Mouse (Mus musculus): ENCODE results near the gene Popdc2. TPM values are rescaled to one million over a fixed set of nuclear protein-coding genes. Genes with fewer than 3 reads are reported as not detected.

Popdc2 gene
- total RNA-seq, 2 experiments from 2014 or later: 2.1 to 2.8 TPM

- DNase-seq (ENCODE audit: low spot score in 2 of 2): no peak
Measured at GRCm38 (mm10) chr16:38354185-38354913, 7.7 kb upstream of the Popdc2 start.

DNA sequence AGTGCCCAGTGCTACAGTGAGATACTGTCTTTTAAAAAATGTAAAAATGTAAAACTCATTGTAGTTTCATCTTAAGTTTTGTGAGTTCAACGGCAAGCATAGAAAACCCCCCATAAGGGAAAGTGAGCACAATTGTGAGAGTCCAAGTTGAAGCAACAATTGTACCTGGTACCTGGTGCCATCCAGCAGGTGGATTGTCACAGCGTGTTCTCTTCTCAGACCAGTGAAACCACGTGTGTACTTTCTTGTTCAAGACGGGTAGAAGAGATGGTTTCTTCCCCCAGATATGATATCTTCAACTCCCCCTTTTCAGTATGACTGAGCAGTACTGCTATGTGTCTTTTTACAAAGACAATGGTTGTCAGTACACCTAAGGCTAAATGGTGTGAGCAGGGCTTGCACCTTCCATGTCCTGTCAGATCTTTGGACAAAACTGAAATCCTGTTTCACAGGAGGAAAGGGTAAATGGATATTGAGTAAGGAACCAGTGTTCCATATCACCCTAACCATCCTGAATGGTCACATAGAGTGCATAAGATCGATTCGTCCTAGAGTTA lies 3.7 kb upstream of the Popdc2 start:
- no peak for DNase-seq (ENCODE audit: low spot score in 2 of 2)

DNA sequence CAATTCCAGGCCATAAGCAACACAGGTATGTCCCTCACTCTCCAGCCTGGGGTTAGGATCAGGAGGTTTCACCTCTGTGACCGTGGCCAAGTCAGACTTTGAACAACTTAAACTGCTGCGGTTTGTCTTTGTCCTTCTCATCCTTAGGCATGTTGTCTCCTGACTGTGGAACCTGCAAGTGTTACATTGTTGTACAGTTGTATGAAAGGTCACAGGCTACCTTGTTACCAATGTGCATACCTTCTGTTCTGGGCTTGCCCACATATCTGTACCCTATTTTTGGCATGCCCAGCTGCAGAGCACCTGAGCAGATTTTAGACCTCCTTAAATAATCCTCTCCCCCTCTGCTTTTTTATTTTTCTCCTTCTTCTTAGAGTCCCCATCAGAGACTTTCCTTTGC lies 2.8 kb upstream of the Popdc2 start:
- no peak for DNase-seq (ENCODE audit: low spot score in 2 of 2)

DNA sequence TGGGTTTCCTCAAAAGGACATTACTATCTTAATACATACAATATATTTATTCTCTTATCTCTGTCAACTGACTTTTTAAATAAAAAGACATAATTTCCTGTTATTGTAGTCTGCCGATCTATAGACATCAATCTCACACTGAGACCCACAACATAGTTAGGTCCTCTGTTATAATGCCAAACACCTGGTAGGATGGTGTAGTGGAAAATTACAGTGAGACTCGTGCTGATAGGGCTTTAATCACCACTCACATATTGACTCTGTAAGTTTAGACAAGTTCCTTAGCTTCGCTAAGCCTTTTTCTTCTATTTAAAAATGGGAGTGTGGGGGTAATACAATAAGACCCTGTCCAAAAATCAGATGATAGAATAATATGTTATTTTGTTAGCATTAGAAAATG lies 2.2 kb upstream of the Popdc2 start:
- no peak for DNase-seq (ENCODE audit: low spot score in 2 of 2)

DNA sequence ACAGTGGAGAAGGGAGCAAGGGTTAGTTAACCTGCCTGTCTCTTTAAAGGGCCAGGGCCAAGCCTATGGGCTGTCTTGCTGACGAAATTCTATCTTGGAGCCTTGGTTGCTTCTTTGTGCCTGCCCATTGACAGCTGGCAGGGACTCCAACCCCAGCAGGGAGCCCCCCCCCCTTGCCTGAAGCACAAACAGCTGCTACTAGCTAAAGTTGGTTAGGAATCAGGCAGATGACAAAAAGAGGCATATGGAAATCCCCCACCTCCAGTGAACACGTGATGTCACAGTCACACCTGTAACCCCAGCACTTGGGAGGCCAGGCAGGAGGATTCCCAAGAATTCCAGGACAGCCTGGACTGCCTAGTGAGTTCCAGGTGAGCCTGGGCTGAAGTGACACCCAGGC lies 1.7 kb upstream of the Popdc2 start:
- no peak for DNase-seq (ENCODE audit: low spot score in 2 of 2)

DNA sequence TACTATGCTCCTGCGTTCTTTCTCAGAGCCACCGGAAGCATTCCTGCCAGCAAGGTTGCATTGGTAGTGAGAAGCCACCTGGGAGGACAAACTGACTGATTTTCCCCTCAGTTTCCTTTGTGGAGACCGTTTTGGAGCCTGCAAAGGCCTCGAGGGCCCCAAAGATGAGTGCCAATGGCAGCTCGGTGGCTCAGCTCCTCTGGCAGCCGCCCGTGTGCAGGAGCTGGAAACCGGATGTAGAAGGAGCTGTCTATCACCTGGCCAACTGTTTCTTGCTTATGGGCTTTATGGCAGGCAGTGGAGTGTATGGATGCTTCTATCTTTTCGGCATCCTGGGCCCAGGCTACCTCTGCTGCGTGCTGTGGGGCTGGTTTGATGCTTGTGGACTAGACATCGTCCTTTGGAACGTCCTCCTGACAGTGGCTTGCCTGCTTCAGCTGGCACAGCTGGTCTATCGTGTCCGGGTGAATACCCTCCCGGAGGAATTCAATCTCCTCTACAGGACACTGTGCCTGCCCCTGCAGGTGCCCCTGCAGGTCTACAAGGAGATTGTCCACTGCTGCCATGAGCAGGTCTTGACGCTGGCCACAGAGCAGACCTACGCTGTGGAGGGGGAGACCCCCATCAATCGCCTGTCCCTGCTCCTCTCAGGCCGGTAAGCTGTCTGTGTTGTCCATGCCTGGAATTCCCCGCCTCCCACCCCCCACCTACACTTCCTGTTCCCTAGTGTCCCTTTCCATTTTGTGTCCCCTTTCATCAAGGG lies 665 bp downstream of the Popdc2 start:
- DNase-seq (ENCODE audit: low spot score in 2 of 2): no peak

GRCm38 (mm10) chr16:38363256-38363595 lies 1.2 kb downstream of the Popdc2 start:
- DNase-seq (ENCODE audit: low spot score in 2 of 2): no peak

DNA sequence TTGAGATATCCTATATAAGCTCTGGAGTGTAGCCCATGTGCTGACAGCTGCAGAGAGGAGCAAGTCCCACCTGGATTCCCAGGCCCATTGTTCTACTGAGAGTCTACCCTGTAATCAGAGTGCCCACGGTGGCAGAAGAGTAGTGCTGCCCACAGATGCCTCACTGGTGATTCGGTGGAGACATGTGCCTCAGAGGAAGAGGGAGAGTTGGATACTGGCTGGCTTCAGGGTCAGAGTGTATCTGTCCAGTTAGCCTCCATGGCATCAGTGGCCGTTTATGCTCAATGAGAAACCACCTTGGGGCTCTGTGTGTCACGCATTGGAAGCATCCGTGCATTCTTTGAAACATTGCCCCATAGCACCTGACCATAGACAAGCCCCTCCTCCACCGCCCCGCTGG lies 1.6 kb downstream of the Popdc2 start:
- DNase-seq (ENCODE audit: low spot score in 2 of 2): no peak

- DNase-seq (ENCODE audit: low spot score in 2 of 2): no peak
Measured at GRCm38 (mm10) chr16:38365390-38365789, 3.4 kb downstream of the Popdc2 start.

GRCm38 (mm10) chr16:38366231-38366630 lies 4.2 kb downstream of the Popdc2 start:
- DNase-seq (ENCODE audit: low spot score in 2 of 2): no peak

DNA sequence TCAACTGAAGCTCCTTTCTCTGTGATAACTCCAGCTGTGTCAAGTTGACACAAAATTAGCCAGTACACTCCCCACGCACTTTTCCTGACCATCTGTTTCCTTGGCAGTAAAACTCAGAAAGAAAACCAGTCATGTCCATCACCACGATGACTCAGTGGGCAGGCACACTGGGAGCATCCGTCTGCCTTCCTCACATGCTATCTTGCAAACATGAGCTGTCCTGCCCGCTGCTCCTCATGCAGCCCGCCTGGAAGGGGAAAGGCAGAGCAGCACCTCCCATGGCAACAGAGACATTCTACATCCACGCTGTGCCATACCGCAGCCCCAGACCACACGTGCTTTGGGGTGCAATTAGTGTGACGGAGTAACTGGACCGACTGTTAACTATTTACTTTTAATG lies 6.3 kb downstream of the Popdc2 start:
- DNase-seq (ENCODE audit: low spot score in 2 of 2): no peak

- DNase-seq (ENCODE audit: low spot score in 2 of 2): no peak
Measured at GRCm38 (mm10) chr16:38369000-38369399, 7.0 kb downstream of the Popdc2 start.

DNA sequence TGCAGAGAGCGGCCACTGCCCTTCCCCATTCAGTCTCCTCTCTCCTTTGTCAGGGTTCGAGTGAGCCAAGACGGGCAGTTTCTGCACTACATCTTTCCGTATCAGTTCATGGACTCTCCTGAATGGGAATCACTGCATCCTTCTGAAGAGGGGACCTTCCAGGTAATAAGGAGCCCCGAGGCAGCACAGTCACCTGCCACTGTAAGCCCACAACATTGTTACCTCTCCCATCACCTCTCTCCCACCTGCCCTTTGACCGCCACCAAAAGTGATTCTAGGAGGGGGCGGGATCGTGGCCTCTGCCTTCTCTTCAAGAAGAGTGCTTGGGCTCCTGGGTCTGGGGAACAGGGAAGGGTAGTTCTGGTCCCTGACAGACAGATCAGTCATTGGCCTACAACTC lies 7.4 kb downstream of the Popdc2 start:
- DNase-seq (ENCODE audit: low spot score in 2 of 2): no peak

GRCm38 (mm10) chr16:38369992-38370484 lies 8.0 kb downstream of the Popdc2 start:
- no peak for DNase-seq (ENCODE audit: low spot score in 2 of 2)

DNA sequence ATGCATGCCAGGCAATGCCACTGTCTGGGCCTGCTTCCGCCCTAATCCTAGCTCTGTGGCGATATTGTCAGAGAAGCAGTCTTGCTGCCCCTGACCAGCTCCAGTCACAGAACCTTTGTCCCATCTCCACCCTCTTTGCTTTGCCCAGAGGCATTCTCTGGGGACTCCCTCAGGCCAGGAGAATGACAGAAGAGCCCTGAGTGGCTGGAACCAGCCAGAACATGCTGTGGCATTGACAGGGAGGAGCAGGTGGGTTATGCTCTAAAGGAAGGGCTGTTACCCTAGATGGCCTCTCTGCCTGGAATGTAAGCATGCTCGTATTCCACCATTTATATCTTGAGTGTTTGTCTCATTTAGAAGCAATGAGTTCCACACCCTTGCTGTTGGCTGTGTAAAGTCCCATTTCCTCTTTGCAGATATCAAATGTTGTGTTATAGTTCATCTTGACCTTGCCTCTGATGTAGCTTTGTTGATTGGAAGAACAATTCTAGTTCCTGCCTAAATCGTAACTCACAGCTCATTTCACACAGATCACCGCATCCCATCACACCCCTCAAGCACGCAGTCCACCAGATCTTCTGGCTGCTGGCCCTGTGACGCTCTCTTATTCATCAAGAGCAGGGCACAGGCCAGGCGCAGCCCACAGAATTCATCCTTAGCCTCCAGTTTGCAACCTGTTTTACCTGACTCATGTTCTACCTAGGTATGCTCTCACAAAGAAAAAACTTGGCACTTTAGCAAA lies 8.8 kb downstream of the Popdc2 start:
- DNase-seq (ENCODE audit: low spot score in 2 of 2): no peak

DNA sequence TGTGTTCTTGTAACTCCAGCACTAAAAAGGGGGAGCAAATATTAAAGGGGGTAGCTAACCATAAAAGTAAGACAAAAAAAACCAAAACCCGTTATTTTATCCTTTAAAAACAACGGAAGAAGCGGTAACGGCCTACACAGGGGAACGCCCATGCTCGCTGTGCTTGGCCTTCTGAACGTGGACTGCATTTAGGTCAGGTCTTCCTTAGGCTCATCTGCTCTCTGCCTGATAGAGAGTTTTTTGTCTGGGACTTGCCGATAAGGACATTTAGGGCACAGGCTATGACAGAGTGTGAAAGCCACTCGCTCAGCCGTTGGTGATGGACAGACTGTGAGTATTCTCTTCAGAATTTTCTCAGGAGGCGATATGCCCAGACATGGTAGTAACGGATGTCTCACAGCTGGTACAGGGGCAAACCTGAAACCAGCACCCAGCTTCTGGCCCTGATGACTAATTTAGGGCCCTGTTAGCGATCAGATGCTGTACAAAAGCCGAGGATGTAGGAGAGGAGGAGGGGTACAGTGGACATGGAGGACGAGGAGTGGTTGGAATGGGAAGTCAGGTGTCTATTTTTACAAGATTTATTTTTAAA lies 9.8 kb downstream of the Popdc2 start:
- DNase-seq (ENCODE audit: low spot score in 2 of 2): no peak

DNA sequence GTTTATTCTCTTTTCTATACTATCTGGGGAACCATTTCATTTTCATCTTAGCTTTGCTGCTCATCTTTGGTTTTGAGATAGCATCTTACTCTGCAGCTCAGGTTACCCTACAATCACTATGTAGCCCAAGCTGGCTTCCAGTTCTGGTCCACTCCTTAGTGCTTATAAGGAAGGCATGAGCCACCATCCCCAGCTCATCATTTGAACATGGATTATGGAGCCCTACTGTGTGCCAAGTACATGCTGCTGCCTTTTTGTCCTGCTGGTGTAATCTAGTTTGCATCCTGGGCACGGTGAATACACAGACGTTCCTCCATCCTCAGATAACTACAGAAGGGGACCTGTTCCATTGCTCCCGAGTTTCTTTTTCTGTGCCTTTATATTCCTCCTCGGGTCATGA lies 10.9 kb downstream of the Popdc2 start:
- DNase-seq (ENCODE audit: low spot score in 2 of 2): no peak

DNA sequence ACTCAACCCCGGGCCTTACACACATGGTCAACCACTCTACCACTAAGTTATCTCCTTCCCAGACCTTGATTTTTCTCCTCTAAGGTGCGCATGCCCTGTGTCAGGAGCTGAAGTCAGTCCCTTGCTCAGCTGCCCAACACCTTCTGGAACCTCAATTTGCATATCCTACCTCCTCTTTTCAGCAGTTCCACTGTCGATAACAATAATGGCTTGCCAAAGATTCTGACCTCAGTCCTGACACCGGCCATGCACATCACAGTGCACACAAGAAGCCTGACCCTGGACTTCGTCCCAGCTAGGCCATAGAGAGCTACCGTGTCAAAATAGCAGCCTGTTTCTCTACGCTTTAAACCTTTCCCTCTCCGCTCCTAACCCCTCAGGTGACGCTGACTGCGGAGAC lies 11.4 kb downstream of the Popdc2 start:
- no peak for DNase-seq (ENCODE audit: low spot score in 2 of 2)

GRCm38 (mm10) chr16:38373941-38374340 lies 11.9 kb downstream of the Popdc2 start:
- no peak for DNase-seq (ENCODE audit: low spot score in 2 of 2)

DNA sequence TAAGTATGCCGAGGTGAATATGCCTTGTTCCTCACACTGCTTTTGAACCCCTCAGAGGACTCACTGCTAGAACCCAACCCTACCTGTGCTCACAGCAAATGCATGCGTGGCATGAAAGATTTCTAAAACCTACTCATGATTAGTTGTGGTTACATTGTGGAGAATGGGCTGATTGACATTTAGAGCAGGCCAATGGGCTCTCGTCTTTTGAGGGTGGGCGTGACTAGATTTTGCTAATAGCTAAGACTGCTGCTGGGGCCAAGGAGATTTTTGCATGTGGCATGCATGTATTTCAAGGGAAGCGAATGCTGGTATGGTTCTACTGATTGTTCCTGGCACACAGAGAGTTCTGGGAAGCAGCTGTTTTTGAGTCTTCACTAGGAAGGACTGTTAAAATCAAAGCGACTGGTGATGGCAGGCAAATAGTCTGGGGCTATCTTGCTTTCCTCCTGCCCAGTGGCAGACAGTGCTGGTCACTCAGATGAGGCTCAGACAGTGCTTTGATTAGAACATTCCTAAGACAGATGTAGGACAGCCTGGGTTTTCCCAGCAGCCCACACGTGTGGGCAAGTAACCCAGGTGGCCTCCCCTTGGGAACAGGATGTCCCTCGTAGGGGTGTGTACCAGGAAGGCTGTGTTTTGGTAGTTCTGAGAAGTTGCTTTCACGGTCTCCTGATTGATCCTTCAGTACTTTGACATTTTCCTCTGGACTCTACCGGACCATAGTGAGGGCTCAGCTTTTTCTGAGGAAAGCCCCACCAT lies 12.6 kb downstream of the Popdc2 start:
- DNase-seq (ENCODE audit: low spot score in 2 of 2): no peak

DNA sequence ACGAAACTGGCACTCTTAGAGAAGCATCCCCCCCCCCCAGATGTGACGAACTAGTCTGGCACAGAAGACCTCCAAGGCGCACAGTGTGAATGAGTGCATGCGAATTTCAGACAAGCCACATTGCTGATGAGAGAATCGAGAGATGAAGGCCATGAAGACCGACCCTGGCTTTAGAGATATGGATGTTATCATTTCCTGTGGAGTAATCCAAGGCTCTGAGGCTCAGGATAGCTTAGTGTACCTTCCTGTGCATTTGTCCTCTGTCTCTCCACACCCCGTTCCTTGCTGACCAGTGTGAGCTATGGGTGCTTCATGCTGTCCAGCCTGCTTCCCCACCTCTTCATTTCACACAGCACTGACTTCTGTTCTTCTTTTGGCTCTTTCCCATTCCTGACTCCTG lies 13.2 kb downstream of the Popdc2 start:
- DNase-seq (ENCODE audit: low spot score in 2 of 2): no peak
